Mouse (Mus musculus): Measurements from ENCODE around the gene Oxa1l. TPM values are rescaled to one million over a fixed set of nuclear protein-coding genes. Genes with fewer than 3 reads are reported as not detected.

Oxa1l gene
- total and polyA plus RNA-seq, 2 experiments from 2014 or later = 59.4 to 76.9 TPM

GRCm38 (mm10) chr14:54383355-54383771, 22.7 kb downstream of the Oxa1l start:
- Histone ChIP-seq H3K9me3 (ENCODE audit: low read length) (no peaks in the 10 kb centered on the region), H3K9ac (no peak overlapping the region), H3K27ac (ENCODE audit: low read depth, low read length) (no peak overlapping the region), H3K4me3 (ENCODE audit: low read depth, low read length) (no peak overlapping the region), H3K27me3 (ENCODE audit: insufficient read depth, low read length) (no peaks in the 10 kb centered on the region), H3K36me3 (ENCODE audit: insufficient read depth) (no peaks in the 10 kb centered on the region), H3K4me1 (ENCODE audit: insufficient read depth) (no peaks in the 10 kb centered on the region), H3K4me2 (ENCODE audit: low read depth) (no peak overlapping the region)
- 55% methylated on average over 4 of the region's 4 CpGs for WGBS
- no peak for TF ChIP-seq CTCF (IDR thresholded peaks at IDR 0.05; ENCODE audit: low read depth)
- no peak for DNase-seq
- ATAC-seq = no peak

DNA sequence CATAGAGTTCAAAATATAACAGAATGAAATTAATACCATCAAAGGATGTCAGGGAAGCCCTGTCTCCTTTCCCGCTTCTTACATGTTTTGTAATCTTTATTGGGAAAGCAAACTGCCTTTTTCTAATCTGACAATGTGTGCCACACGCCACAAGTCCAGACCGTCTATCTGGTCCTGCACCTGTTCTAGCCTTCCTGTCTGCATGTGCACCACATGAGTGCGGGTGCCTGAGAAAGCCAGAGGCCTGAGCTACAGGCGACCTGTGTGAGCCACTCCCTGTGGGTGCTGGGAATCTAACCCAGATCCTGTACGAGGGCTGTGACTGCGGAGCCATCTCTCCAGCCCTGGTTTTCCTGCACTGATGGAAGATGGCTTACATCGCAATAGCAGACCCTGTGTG, 23.8 kb downstream of the Oxa1l start:
- H3K4me3 ChIP-seq (ENCODE audit: low read depth, low read length) = no peak overlapping the region
- H3K36me3 ChIP-seq (ENCODE audit: insufficient read depth) = no peaks in the 10 kb centered on the region
- H3K27ac ChIP-seq (ENCODE audit: low read depth, low read length) = no peak overlapping the region
- no peaks in the 10 kb centered on the region for H3K4me1 ChIP-seq (ENCODE audit: insufficient read depth)
- no peak for TF ChIP-seq CTCF (IDR thresholded peaks at IDR 0.05; ENCODE audit: low read depth)
- ATAC-seq (no peak), DNase-seq (no peak)
- 95% methylated on average over 8 of the region's 8 CpGs for WGBS
- no peaks in the 10 kb centered on the region for H3K9me3 ChIP-seq (ENCODE audit: low read length)
- H3K9ac ChIP-seq = no peak overlapping the region
- H3K27me3 ChIP-seq (ENCODE audit: insufficient read depth, low read length) = no peaks in the 10 kb centered on the region
- H3K4me2 ChIP-seq (ENCODE audit: low read depth) = no peak overlapping the region

- Histone ChIP-seq H3K9me3 (ENCODE audit: low read length) (no peaks in the 10 kb centered on the region), H3K4me3 (ENCODE audit: low read depth, low read length) (no peak overlapping the region), H3K36me3 (ENCODE audit: insufficient read depth) (no peaks in the 10 kb centered on the region), H3K4me1 (ENCODE audit: insufficient read depth) (no peaks in the 10 kb centered on the region), H3K4me2 (ENCODE audit: low read depth) (no peak overlapping the region), H3K27me3 (ENCODE audit: insufficient read depth, low read length) (no peaks in the 10 kb centered on the region), H3K27ac (ENCODE audit: low read depth, low read length) (no peak overlapping the region), H3K9ac (no peak overlapping the region)
- 78% methylated on average over 7 of the region's 7 CpGs for WGBS
- DNase-seq = no peak
- no peak for ATAC-seq
- TF ChIP-seq CTCF (IDR thresholded peaks at IDR 0.05; ENCODE audit: low read depth) = no peak
Observed at GRCm38 (mm10) chr14:54385968-54386618, 25.5 kb downstream of the Oxa1l start.

GRCm38 (mm10) chr14:54387546-54387945, 26.9 kb downstream of the Oxa1l start:
- no peaks in the 10 kb centered on the region for H3K9me3 ChIP-seq (ENCODE audit: low read length)
- no peaks in the 10 kb centered on the region for H3K4me1 ChIP-seq (ENCODE audit: insufficient read depth)
- H3K4me2 ChIP-seq (ENCODE audit: low read depth) = no peak overlapping the region
- H3K36me3 ChIP-seq (ENCODE audit: insufficient read depth) = no peaks in the 10 kb centered on the region
- H3K9ac ChIP-seq = no peak overlapping the region
- ATAC-seq (no peak), DNase-seq (no peak)
- no peaks in the 10 kb centered on the region for H3K27me3 ChIP-seq (ENCODE audit: insufficient read depth, low read length)
- H3K27ac ChIP-seq (ENCODE audit: low read depth, low read length) = no peak overlapping the region
- no peak overlapping the region for H3K4me3 ChIP-seq (ENCODE audit: low read depth, low read length)
- 83% methylated on average over 6 of the region's 6 CpGs for WGBS
- no peak for TF ChIP-seq CTCF (IDR thresholded peaks at IDR 0.05; ENCODE audit: low read depth)

- Histone ChIP-seq H3K27ac (ENCODE audit: low read depth, low read length) (no peak overlapping the region), H3K4me2 (ENCODE audit: low read depth) (no peak overlapping the region), H3K9ac (no peak overlapping the region), H3K4me1 (ENCODE audit: insufficient read depth) (no peaks in the 10 kb centered on the region), H3K36me3 (ENCODE audit: insufficient read depth) (no peaks in the 10 kb centered on the region), H3K9me3 (ENCODE audit: low read length) (no peaks in the 10 kb centered on the region), H3K27me3 (ENCODE audit: insufficient read depth, low read length) (no peaks in the 10 kb centered on the region), H3K4me3 (ENCODE audit: low read depth, low read length) (no peak overlapping the region)
- DNase-seq (no peak), ATAC-seq (no peak)
- 65% methylated on average over 6 of the region's 6 CpGs for WGBS
- no peak for TF ChIP-seq CTCF (IDR thresholded peaks at IDR 0.05; ENCODE audit: low read depth)
Observed at GRCm38 (mm10) chr14:54390843-54391242, 30.2 kb downstream of the Oxa1l start.

DNA sequence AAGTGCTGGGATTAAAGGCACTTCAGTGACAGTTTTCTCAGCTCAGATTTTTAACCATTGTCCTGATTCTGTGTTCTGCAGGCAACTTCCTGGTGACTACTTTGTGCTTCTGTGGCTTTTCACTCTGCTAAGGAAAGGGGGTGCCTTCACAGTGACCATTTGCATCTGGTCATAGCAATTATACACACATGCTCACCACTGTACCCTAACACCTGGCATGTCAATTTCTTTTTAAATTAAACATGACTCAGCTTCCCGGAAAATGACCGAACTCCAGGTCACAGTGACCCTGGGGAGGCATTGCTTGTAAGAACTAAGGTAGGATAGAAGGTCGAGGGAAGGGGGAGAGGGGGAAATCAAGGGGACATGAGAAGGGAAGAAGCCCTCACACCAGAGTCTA, 33.2 kb downstream of the Oxa1l start:
- Histone ChIP-seq H3K4me1 (ENCODE audit: insufficient read depth) (no peaks in the 10 kb centered on the region), H3K27ac (ENCODE audit: low read depth, low read length) (no peak overlapping the region), H3K9ac (no peak overlapping the region), H3K9me3 (ENCODE audit: low read length) (no peaks in the 10 kb centered on the region), H3K27me3 (ENCODE audit: insufficient read depth, low read length) (no peaks in the 10 kb centered on the region), H3K4me2 (ENCODE audit: low read depth) (no peak overlapping the region), H3K4me3 (ENCODE audit: low read depth, low read length) (no peak overlapping the region), H3K36me3 (ENCODE audit: insufficient read depth) (no peaks in the 10 kb centered on the region)
- DNase-seq (no peak), ATAC-seq (no peak)
- WGBS = 80% methylated on average over 3 of the region's 3 CpGs
- TF ChIP-seq CTCF (IDR thresholded peaks at IDR 0.05; ENCODE audit: low read depth) = no peak

- H3K27ac ChIP-seq (ENCODE audit: low read depth, low read length) = no peak overlapping the region
- H3K27me3 ChIP-seq (ENCODE audit: insufficient read depth, low read length) = no peaks in the 10 kb centered on the region
- H3K4me1 ChIP-seq (ENCODE audit: insufficient read depth) = no peaks in the 10 kb centered on the region
- H3K9me3 ChIP-seq (ENCODE audit: low read length) = no peaks in the 10 kb centered on the region
- no peaks in the 10 kb centered on the region for H3K36me3 ChIP-seq (ENCODE audit: insufficient read depth)
- no peak overlapping the region for H3K9ac ChIP-seq
- DNase-seq (no peak), ATAC-seq (no peak)
- no peak overlapping the region for H3K4me2 ChIP-seq (ENCODE audit: low read depth)
- no peak overlapping the region for H3K4me3 ChIP-seq (ENCODE audit: low read depth, low read length)
- TF ChIP-seq CTCF (IDR thresholded peaks at IDR 0.05; ENCODE audit: low read depth) = no peak
Observed at GRCm38 (mm10) chr14:54394309-54394708, 33.7 kb downstream of the Oxa1l start.

Data from forebrain, postnatal 0 days (tissue).